Mouse (Mus musculus) colon, adult 2 months (tissue): ENCODE results near the gene Fam171a1. TPM values are rescaled to one million over a fixed set of nuclear protein-coding genes. Genes with fewer than 3 reads are reported as not detected.

Experiments
- polyA plus RNA-seq: library from polyadenylated mRNA; depleted of rRNA; stranded (reverse); fragments of >200 nt; gene quantifications from 2 replicates; pipeline ENCODE4 v1.2.3, GENCODE M21; 2012; rRNA removed

The Fam171a1 gene
- 13.9 and 14.2 TPM in 2 replicates for polyA plus RNA-seq

DNA sequence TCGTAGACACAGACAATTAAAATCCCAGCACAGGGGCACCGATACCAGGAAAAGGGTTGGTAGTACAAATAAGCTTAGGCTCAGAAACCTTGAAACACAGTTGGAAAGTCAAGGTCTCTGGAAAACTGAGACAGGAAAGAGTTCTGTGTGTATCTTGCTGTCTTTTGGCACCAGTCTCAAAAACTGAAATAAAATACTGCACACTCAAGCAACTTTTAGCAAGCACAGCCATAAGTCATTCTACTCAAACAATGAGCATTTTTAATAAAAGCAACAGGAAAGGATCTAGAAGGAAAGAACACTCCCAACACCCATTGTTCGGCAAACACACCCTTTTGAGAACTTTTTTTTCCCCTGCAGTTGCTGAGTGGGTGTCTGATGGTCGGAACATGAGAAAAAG is at the start of gene Fam171a1:
Gene Fam171a1 (plus strand): TSS at position 359 of the 400 bp plus-strand sequence.

Other genes with a start within 250 kb of the Fam171a1 start
- 3.0 and 3.9 TPM in 2 replicates for gene Nmt2, start 170.0 kb downstream of the Fam171a1 start, polyA plus RNA-seq
- 1.7 and 2.5 TPM in 2 replicates for gene Rpp38, start 218.4 kb downstream of the Fam171a1 start, polyA plus RNA-seq
- gene Acbd7, start 221.9 kb downstream of the Fam171a1 start, polyA plus RNA-seq: not detected in 2 replicates